Mouse (Mus musculus) adrenal gland, postnatal 25 days (tissue): ENCODE data around the gene Prkch. TPM values are rescaled to one million over a fixed set of nuclear protein-coding genes. Genes with fewer than 3 reads are reported as not detected.

Source experiments
- DNase-seq: peaks from one replicate; pipeline ENCODE4 v3.0.0; 2021; ENCODE audit warnings: mixed read lengths
- total RNA-seq: library from RNA; stranded (reverse); gene quantifications from 2 replicates; pipeline ENCODE4 v1.2.3, GENCODE M21; 2021

The Prkch gene
- total RNA-seq, 1 experiment from 2014 or later: 15.2 TPM

- no peak for DNase-seq
These were observed 171.9 kb downstream of the Prkch start for GRCm38 (mm10) chr12:73756527-73756926.

DNA sequence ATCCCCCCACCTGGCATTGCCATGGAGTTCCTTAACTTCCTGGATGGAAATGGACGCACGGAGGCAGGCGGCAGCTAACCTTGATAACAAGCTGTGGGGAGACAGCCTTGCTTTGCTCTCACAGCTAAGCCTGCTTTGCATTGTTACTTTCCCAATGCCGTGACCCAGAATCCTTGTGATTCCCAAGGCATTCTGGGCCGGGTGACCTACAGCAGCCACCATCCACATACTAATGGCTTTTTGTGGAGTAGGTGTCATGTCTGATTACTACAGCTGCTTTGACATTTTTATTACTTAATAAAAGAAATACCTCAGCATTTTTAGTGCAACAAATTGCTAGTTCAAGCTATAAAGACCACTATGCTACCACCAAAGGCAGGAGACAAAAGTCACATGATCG is 177.4 kb downstream of the Prkch start:
- no peak for DNase-seq

DNA sequence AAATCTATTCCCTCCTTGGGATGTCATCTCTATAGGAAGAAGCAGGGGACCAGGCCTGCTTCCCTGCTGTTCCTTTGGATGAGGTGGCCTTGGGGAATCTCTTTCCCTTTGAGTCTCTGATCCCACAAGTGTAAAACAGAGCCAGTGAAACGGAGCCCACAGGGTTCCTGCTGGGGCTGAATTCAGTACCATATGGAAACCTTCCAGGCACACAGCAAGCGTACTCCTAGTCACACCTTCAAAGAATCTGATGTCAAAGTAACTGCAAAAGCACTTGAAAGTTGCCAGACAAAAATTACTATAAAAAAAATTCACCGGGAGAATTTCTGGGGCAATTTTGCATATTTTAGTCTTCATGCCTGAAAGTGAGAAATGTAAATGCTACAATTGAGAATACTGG is 178.2 kb downstream of the Prkch start:
- no peak for DNase-seq

GRCm38 (mm10) chr12:73764649-73765525 is 180.3 kb downstream of the Prkch start:
- DNase-seq: no peak

GRCm38 (mm10) chr12:73766152-73766551 is 181.6 kb downstream of the Prkch start:
- DNase-seq: no peak

DNA sequence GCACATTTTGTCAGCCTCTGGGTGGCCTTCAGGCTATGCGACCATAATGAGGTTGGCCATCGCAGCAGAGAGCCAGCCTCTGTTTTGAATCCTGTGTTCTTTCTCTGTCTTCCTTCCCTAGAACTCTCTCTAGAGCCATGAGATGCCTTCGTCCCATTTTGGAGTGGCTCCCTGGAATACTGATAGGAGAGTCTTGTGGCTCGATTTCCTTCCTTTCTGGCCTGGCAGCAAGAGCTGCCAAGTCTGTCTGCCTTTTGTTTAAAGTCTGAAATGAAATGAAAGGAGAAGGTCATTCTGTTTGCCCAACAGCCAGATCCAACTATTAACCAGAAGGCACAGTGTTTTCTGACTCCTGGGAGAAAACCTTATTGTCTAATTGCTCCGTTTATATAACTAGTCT is 184.2 kb downstream of the Prkch start:
- DNase-seq: no peak

DNA sequence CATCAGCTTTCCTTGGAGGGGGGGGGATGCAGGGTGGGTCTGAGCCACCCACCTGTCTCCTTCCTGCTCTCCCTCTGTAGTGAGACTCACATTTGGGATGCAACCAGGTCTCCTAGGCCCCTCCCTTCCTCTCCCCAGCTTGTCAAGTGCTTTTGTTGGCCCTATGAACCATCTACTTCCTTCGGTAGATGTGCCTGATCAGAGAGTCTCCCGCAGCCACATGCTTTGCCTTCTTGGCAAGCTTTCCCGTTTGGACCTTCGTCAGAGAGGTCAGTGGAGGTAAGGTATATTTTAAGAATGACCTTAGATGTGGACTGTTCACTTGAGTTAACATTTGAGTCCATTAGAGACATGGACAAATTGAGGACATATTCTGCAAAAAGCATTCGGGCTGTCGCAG is 184.9 kb downstream of the Prkch start:
- no peak for DNase-seq

GRCm38 (mm10) chr12:73770771-73771170 is 186.2 kb downstream of the Prkch start:
- no peak for DNase-seq

DNA sequence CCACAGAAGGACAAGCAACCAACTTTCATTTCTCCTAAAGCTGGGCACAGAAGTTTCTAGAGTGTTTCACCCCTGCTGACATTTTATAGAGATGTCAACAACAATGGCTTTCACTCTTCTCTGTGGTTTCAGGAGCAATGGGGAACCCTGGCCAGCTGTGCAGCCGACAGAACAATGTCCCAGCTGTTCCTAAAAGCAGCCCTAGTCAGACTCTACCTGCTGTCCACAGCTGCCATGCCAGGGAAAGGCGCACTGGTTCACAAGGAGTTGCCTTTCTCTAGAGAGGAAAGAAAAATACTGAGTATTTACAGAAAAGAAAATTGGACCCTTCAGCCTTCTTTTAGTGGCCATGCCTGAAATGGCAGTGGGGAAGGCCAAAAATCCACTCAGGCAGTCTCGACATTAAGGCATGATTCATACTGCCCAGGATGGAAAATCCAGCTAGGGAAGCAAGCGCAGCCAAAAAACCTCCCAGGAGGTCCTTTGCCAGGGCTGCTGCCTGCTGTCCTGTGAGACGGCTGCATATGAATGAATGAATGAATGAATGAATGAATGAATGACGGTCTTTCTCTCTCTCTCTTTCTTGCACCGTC is 190.3 kb downstream of the Prkch start:
- DNase-seq: no peak

DNA sequence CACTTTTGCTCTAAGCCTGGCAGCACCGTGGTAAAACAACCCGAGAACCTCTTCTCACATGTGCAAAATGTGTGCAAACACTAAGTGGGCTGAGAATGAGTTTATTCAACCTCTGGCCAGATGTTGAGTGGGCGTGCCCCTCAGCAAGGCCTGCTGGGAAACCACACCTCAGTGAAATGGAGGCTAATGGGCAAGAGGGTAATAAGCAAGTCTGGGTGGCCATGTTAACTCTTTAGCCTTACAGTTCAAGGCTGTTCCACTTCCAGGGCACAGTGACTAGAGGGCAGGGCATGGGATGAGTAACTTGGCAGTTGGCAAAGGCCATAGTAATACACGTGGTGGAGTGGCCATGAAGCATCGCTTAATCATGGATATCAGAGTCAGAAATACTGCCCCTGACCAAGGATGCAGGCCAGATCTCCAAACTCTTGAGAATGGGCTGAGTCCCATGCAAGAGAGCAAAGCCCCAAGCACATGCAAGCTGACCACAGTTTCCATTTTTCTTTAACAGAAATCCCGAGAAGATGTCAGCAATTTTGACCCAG is 191.9 kb downstream of the Prkch start:
- DNase-seq: peak; percentile 41

DNA sequence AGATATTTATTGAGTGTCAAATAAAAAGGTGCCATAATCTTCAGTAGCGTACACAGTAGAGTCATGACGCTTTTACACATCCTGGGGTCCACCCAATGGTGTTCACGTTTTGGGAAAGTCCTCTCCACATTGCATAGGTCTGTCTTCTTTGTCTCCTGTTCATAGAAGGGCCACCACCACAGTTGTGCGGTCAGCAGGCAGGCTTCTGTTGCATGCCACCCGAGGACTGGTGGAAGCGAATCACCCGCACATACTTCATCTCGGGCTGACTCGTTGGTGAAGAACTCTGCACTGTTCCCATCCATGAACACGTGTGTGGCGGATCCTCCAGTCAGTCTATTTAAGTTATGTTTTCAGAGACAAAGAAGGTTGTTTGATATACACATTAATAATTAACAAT is 193.1 kb downstream of the Prkch start:
- DNase-seq: no peak

DNA sequence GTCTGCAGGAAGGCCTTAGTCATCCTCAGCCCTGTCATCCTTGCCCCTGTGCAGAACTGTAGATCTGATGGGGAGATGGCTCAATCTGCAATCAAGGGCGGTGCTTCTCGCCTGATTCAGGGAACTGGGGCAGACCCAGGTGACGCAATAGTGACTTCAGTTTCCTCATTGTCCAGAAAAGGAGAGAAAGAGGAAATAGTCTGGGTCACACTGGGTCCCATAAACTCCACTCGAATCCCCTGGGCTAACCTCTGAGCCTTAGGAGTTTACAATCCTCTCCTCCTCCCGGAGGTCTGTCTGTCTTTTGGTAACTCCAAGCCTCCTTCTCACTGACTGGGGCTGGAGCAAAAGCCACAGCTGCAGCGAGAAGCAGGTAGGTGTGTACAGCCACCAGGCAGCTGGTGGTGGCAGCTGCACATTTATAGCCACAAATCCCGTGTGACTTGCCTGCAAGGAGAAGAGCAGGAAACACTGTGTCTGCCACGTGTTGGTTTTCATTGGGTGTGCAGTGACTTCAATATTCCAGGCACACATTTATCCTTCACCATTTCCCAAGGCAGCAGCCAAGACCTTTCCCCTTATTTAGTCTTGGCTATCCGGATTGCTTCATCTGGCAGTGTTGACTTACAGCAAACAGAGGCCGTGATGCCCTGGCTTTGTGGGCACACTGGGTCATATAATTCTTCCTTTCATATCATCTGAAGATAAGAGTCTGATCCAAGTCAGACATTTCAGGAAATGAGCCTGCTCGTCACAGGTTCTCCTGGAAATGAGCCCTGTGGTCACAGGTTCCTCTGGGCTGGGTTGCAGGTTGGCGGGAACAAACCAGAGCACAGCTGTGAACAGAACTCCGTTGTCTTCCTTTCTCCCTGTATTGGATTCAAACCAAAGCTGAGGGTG is 195.0 kb downstream of the Prkch start:
- DNase-seq: peak; percentile 51

DNA sequence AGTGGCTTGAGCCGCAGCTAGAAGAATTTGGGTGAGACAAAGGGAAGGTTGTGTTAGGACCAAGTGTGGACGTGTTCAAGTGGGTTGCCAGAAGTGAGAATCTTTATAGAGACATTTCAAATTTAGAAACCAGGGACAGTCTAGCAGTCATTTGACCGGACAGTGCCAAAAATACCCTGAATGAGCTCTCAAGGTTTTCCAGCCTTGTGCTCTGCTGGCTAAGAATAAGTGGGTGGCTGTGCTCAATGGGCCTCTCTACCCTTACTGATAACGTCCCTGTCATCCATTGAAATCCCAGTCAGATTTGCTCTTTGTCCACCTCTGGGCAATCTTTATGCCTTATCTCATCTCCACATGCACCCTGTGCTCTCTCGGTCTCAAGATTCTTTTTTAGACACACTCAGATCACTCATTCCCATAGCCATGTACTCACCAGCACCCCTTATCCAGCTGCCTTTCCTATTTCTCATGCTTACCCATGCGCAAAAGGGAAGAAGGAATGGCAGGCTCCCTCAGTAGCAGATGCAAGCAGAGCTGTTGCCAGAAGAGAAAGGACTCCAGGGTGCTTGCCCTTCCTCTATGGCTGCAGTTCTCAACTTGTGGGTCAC is 196.9 kb downstream of the Prkch start:
- no peak for DNase-seq

- peak; percentile 84 for DNase-seq
These were observed 202.3 kb downstream of the Prkch start for GRCm38 (mm10) chr12:73786909-73787308.

DNA sequence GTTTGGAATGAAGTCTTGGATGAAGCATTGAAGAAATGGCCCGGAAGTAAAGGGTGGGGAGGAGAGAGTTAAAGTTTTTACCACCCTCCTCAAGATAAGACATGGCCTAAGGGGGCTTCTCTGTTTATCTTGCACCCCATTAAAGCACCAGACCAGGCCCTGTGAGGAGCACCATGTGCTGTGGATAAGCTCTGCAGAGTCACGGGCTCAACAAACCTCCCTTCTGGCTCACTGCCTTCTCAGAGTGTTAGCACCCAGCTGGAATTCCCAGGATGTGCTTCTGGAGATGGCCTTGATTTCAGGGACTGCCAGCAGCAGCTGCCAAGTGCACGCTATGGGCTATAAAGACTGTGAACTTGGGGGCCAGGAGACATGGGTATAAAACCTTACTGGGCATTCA is 204.3 kb downstream of the Prkch start:
- DNase-seq: peak; percentile 40

DNA sequence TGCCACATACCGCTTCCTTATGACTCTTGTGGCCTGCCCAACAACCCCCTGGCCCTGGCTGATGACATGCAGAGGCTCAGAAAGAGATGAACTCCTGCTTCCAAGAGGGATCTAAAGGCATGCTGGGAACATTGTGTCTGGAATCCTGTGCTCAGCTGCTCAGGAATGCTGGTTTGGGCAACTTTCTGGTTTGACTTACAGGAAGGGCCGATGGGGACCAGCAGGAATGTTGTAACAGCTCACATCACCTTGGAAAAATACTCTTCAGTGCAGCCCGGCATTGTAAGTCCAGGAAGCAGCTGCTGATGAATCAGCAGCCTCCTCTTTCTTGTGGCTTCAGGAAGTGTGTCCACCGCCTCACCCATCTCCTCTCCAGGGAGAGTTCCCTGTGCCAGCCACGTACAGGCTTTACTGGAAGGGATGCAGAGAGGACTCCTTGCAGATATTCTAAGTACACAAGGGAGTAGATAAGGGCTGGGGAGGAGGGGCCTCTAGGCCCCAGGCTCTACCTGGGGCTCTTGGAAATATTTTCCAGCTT is 206.0 kb downstream of the Prkch start:
- no peak for DNase-seq

GRCm38 (mm10) chr12:73793216-73793615 is 208.6 kb downstream of the Prkch start:
- no peak for DNase-seq

GRCm38 (mm10) chr12:73793744-73794143 is 209.1 kb downstream of the Prkch start:
- DNase-seq: no peak

DNA sequence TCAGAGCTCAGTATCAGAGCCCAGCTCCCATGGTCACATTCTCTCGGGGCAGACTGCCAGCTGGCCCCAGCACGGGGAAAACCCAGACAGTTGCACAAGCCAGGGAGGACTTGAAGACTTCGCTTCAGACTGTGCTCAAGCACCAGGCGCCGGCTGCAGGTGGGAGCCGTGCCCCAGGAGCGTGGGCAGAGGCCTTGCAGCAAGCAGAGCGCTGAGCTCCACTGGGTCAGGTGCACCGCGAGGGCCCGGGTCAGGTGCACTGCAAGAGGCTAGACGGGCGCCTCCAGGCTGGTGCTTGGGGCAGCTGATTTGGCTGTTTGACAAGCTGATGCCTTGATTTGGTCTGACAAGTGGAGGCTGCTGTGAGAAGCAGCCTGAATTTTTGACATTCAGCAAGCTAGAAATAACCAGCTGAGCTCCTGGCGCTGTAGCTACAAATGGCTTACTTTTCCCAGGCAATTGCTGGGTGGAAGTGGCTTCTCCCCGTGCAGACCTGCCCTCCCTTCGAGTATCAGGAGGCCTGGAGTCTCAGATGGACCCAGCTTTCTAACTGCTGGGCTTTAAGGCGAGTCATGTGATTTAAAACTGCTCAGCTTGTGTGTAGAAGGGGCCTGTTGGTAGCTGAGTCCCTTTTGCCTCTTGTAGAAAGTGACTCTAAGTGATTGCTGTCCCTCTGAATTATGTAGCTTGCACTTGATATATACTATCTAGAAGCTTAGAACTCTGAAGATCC is 209.7 kb downstream of the Prkch start:
- peak; percentile 93 for DNase-seq

GRCm38 (mm10) chr12:73799671-73800070 is 215.1 kb downstream of the Prkch start:
- no peak for DNase-seq

DNA sequence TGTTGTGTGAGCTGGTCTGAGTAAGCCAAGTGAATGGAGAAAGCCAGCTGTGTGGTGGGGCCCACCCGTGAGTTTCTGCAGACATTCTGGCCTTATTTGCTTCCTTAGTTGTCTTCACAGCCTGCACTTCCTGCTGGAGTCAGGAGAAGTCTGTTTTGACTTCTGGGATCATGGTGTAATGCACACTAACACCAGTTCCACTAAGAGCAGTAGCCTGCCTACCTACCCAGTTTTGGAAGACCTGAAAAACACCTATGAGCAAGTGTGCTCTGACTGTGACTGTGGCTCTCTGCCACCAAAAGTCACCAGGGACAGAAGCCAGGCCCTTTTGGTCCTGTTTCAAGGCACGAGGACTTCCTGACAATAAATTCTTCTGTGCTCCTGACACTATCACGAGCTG is 216.3 kb downstream of the Prkch start:
- peak; percentile 54 for DNase-seq
